Mouse (Mus musculus): ENCODE results near the gene Rbm47. TPM values are rescaled to one million over a fixed set of nuclear protein-coding genes. Genes with fewer than 3 reads are reported as not detected.
"Not testable (repeated sequence)": the region's sequence is repeated elsewhere in the genome, so short reads cannot be mapped to it uniquely, and the experiment has no call there.

Rbm47 gene
- polyA plus RNA-seq, 1 experiment from 2014 or later, result 7.3 TPM

DNA sequence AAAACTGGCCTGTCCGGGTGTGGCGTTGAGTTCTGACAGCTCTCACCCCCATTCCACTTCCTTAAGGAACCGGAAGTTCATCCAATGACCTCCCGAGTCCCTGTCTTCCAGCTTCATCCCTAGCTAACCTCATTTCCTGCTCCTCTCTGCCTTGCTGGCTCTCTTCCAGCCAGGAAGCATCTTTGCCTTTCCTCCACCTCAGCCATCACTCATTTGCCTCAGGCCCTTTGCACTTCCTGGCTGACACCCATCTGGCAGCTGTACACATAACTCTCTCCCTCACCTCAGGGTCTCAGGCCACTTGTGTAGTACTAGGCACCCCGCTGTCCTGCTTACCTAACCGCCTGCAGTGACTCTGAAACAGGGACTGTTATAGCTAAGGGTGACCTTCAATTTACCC lies 178.3 kb downstream of the Rbm47 start:
- DNase-seq (ENCODE audit: low spot score) (no peak), ATAC-seq (ENCODE audit: low FRiP score) (no peak)
- Histone ChIP-seq H3K9me3 (ENCODE audit: control insufficient read depth, low read length) (no peaks in the 10 kb centered on the region), H3K4me2 (replicated peaks) (no peak overlapping the region), H3K27me3 (ENCODE audit: control insufficient read depth, insufficient read depth, low read length) (no peaks in the 10 kb centered on the region), H3K4me3 (replicated peaks; ENCODE audit: low read length) (no peak overlapping the region), H3K9ac (no peak overlapping the region), H3K36me3 (replicated peaks; ENCODE audit: control insufficient read depth, insufficient read depth) (no peaks in the 10 kb centered on the region), H3K27ac (no peak overlapping the region), H3K4me1 (replicated peaks; ENCODE audit: control insufficient read depth, insufficient read depth, low read length) (no peaks in the 10 kb centered on the region)
- 79% methylated on average over 6 of the region's 6 CpGs for WGBS

DNA sequence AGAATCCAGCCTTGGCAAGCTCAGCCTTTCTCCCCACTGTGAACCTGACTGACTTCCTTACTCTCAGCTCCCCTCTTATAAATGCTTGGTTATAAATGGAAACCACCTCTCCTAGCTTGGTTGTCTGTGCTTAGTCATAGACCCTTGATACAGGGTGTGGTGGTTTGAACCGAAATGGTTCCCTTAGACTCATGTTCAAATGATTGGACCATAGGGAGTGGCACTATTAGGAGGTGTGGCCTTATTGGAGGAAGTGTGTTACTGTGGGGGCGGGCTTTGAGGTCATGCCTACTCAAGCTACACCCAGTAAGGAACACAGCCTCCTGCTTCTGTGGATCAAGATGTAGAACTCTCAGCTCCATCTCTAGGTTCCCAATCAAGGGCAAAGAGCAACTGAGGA lies 181.7 kb downstream of the Rbm47 start:
- Histone ChIP-seq H3K9me3 (ENCODE audit: control insufficient read depth, low read length) (no peaks in the 10 kb centered on the region), H3K36me3 (replicated peaks; ENCODE audit: control insufficient read depth, insufficient read depth) (no peaks in the 10 kb centered on the region), H3K9ac (no peak overlapping the region), H3K27me3 (ENCODE audit: control insufficient read depth, insufficient read depth, low read length) (no peaks in the 10 kb centered on the region), H3K4me2 (replicated peaks) (no peak overlapping the region), H3K4me3 (replicated peaks; ENCODE audit: low read length) (no peak overlapping the region), H3K4me1 (replicated peaks; ENCODE audit: control insufficient read depth, insufficient read depth, low read length) (no peaks in the 10 kb centered on the region), H3K27ac (no peak overlapping the region)
- 97% methylated on average over 2 of the region's 2 CpGs for WGBS
- ATAC-seq (ENCODE audit: low FRiP score) (no peak), DNase-seq (ENCODE audit: low spot score) (no peak)

DNA sequence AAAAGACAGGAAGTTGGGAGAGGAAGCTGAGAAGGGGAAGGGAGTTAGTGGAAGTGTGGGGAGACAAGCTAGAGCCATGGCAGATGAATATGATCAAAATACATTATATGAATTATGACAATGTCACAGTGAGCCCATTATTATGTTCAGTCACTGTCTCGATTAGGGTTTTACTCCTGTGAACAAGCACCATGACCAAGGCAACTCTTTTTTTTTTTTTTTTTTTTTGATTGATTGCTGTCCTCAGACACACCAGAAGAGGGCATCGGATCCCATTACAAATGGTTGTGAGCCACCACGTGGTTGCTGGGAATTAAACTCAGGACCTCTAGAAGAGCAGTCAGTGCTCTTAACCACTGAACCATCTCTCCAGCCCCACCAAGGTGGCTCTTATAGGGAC lies 185.9 kb downstream of the Rbm47 start:
- not testable (repeated sequence) for H3K27me3 ChIP-seq (ENCODE audit: control insufficient read depth, insufficient read depth, low read length); H3K9ac ChIP-seq; H3K4me1 ChIP-seq (replicated peaks; ENCODE audit: control insufficient read depth, insufficient read depth, low read length); H3K4me2 ChIP-seq (replicated peaks); H3K27ac ChIP-seq; H3K4me3 ChIP-seq (replicated peaks; ENCODE audit: low read length); H3K36me3 ChIP-seq (replicated peaks; ENCODE audit: control insufficient read depth, insufficient read depth); H3K9me3 ChIP-seq (ENCODE audit: control insufficient read depth, low read length); ATAC-seq (ENCODE audit: low FRiP score); DNase-seq (ENCODE audit: low spot score)
- 80% methylated on average over 3 of the region's 3 CpGs for WGBS

DNA sequence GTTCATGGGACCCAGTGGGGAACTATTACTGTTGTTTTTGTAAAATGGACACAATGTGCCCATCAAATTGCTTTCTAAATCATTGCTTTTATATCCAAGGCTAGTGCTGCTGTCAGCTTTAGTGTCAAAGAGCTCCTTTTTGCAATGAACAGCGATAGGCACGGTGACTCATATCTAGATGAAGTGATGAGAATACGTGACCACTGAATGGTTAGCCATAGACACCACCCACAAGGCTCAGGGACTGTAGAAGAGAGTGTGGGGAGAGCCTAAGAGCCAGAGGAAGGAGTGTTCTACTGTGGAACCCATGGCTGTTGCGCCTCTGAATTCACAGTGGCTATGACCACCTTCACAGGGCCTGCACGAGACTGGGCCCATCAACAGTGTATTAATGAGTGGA lies 186.5 kb downstream of the Rbm47 start:
- H3K27me3 ChIP-seq (ENCODE audit: control insufficient read depth, insufficient read depth, low read length), result no peaks in the 10 kb centered on the region
- ATAC-seq (ENCODE audit: low FRiP score) (no peak), DNase-seq (ENCODE audit: low spot score) (no peak)
- no peaks in the 10 kb centered on the region for H3K36me3 ChIP-seq (replicated peaks; ENCODE audit: control insufficient read depth, insufficient read depth)
- H3K9me3 ChIP-seq (ENCODE audit: control insufficient read depth, low read length), result no peaks in the 10 kb centered on the region
- no peak overlapping the region for H3K9ac ChIP-seq
- 94% methylated on average over 5 of the region's 5 CpGs for whole genome bisulfite sequencing
- no peaks in the 10 kb centered on the region for H3K4me1 ChIP-seq (replicated peaks; ENCODE audit: control insufficient read depth, insufficient read depth, low read length)
- no peak overlapping the region for H3K4me2 ChIP-seq (replicated peaks)
- H3K4me3 ChIP-seq (replicated peaks; ENCODE audit: low read length), result no peak overlapping the region
- no peak overlapping the region for H3K27ac ChIP-seq

DNA sequence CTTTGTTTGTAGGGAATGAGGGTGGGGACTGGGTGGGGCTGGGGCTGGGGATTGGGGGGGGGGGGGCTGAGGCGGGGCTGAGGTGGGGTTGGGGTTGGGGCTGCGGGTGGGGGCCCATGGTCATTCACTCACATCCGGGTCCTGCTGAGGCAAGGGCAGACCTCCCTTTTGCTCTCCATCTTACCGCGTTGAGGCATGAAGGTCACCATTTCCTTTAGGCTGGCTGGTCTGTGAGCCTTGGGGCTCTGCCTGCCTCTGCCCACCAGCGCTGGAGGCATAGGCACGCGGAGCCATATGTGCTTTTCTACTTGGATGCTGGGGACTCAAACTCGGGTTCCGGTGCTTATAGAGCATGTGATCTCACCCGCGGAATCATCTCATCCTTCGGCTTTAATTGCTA lies 197.2 kb downstream of the Rbm47 start:
- no peak for ATAC-seq (ENCODE audit: low FRiP score)
- WGBS, result 89% methylated on average over 13 of the region's 13 CpGs
- H3K4me1 ChIP-seq (replicated peaks; ENCODE audit: control insufficient read depth, insufficient read depth, low read length), result no peaks in the 10 kb centered on the region
- no peaks in the 10 kb centered on the region for H3K27me3 ChIP-seq (ENCODE audit: control insufficient read depth, insufficient read depth, low read length)
- no peak overlapping the region for H3K4me2 ChIP-seq (replicated peaks)
- no peak overlapping the region for H3K9ac ChIP-seq
- H3K4me3 ChIP-seq (replicated peaks; ENCODE audit: low read length), result no peak overlapping the region
- H3K36me3 ChIP-seq (replicated peaks; ENCODE audit: control insufficient read depth, insufficient read depth), result no peaks in the 10 kb centered on the region
- no peak for DNase-seq (ENCODE audit: low spot score)
- no peak overlapping the region for H3K27ac ChIP-seq
- no peaks in the 10 kb centered on the region for H3K9me3 ChIP-seq (ENCODE audit: control insufficient read depth, low read length)

DNA sequence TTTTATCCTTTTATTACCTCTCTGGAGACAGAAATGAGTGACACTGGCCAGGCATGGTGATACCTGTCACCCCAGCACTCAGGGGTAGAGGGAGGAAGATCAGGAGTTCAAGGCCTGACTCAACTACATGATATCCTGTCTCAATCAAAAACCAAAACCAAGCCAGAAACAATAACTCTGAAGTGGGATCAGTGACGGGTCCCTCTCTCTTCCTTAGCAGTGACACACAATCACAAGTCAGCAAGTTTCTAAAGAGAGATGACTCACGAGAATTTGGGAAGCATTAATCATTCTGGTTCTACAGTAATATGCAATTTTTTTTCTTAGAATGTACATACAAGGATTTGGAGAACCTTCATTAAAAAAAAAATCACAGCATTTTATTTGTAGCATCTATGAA lies 199.7 kb downstream of the Rbm47 start:
- WGBS, result 70% methylated on average over 2 of the region's 2 CpGs
- H3K4me3 ChIP-seq (replicated peaks; ENCODE audit: low read length), result no peak overlapping the region
- no peak overlapping the region for H3K9ac ChIP-seq
- no peaks in the 10 kb centered on the region for H3K4me1 ChIP-seq (replicated peaks; ENCODE audit: control insufficient read depth, insufficient read depth, low read length)
- H3K27me3 ChIP-seq (ENCODE audit: control insufficient read depth, insufficient read depth, low read length), result no peaks in the 10 kb centered on the region
- H3K27ac ChIP-seq, result no peak overlapping the region
- no peaks in the 10 kb centered on the region for H3K36me3 ChIP-seq (replicated peaks; ENCODE audit: control insufficient read depth, insufficient read depth)
- no peak overlapping the region for H3K4me2 ChIP-seq (replicated peaks)
- DNase-seq (ENCODE audit: low spot score), result no peak
- H3K9me3 ChIP-seq (ENCODE audit: control insufficient read depth, low read length), result no peaks in the 10 kb centered on the region
- ATAC-seq (ENCODE audit: low FRiP score), result no peak

DNA sequence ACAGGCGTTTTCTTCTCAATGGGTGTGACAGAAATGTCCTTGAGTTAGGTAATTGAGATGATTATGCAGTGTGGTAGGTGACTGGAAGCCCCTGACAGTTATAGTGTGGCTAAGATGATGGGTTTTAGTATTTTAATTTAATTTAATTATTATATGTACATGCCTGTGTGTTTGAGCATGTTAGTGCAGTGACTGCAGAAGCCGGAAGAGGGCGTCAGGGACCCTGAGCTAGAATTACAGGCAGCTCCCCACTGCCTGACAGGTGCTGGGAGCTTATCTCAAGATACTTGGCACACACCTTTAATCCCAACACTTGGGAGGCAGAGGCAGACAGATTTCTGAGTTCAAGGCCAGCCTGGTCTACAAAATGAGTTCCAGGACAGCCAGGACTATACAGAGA lies 204.9 kb downstream of the Rbm47 start:
- Histone ChIP-seq H3K4me2 (replicated peaks) (no peak overlapping the region), H3K4me3 (replicated peaks; ENCODE audit: low read length) (no peak overlapping the region), H3K9me3 (ENCODE audit: control insufficient read depth, low read length) (no peaks in the 10 kb centered on the region), H3K27me3 (ENCODE audit: control insufficient read depth, insufficient read depth, low read length) (no peaks in the 10 kb centered on the region), H3K9ac (no peak overlapping the region), H3K27ac (no peak overlapping the region), H3K36me3 (replicated peaks; ENCODE audit: control insufficient read depth, insufficient read depth) (no peaks in the 10 kb centered on the region), H3K4me1 (replicated peaks; ENCODE audit: control insufficient read depth, insufficient read depth, low read length) (no peaks in the 10 kb centered on the region)
- WGBS, result 95% methylated on average over 3 of the region's 3 CpGs
- no peak for DNase-seq (ENCODE audit: low spot score)
- no peak for ATAC-seq (ENCODE audit: low FRiP score)

DNA sequence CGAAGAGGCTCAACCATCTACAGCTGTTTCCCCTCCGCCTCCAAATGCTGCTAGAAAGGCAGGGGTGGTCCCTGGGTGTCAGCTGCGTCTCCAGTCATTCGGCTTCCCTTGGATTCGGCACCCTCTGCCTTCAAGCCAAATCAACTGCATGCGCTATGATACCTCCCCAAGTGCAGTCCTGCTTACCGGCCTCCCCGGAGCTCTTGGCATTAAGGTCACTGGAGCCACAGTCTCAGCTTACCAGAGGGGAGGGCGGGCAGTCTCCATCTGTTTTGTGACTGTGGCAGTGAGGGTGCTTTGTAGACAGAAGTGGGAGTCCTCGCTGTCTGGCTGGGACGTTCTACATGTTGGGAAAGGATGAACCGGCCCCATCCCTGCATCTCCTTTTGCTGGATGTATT lies 205.8 kb downstream of the Rbm47 start:
- H3K27ac ChIP-seq, result no peak overlapping the region
- no peaks in the 10 kb centered on the region for H3K9me3 ChIP-seq (ENCODE audit: control insufficient read depth, low read length)
- no peak overlapping the region for H3K4me3 ChIP-seq (replicated peaks; ENCODE audit: low read length)
- WGBS, result 69% methylated on average over 12 of the region's 12 CpGs
- DNase-seq (ENCODE audit: low spot score) (no peak), ATAC-seq (ENCODE audit: low FRiP score) (no peak)
- H3K9ac ChIP-seq, result no peak overlapping the region
- H3K27me3 ChIP-seq (ENCODE audit: control insufficient read depth, insufficient read depth, low read length), result no peaks in the 10 kb centered on the region
- H3K36me3 ChIP-seq (replicated peaks; ENCODE audit: control insufficient read depth, insufficient read depth), result no peaks in the 10 kb centered on the region
- no peak overlapping the region for H3K4me2 ChIP-seq (replicated peaks)
- H3K4me1 ChIP-seq (replicated peaks; ENCODE audit: control insufficient read depth, insufficient read depth, low read length), result no peaks in the 10 kb centered on the region

Small RNA genes within 50 kb of the gene (microRNA-seq; reads per million reads assigned to microRNA genes)
- not detected for gene Gm25952

Other genes starting within 250 kb of the Rbm47 start
- gene Chrna9, start 238.2 kb downstream of the Rbm47 start, polyA plus RNA-seq (2014; fragmentation: Nextera tagmentation; extraction: Ambion mirVana), result not detected in 2 replicates
- 0.26 TPM in 1 of 2 replicates, not detected in the other for gene 9130230L23Rik, start 168.8 kb downstream of the Rbm47 start, polyA plus RNA-seq (2014; fragmentation: Nextera tagmentation; extraction: Ambion mirVana)
- 2.3 and 2.6 TPM in 2 replicates for gene Nsun7, start 86.8 kb upstream of the Rbm47 start, polyA plus RNA-seq (2014; fragmentation: Nextera tagmentation; extraction: Ambion mirVana)

Measured in hindbrain, embryonic 14.5 days (tissue).